Mouse (Mus musculus) hindbrain, embryonic 13.5 days (tissue): ENCODE data around the gene 1700029F12Rik. TPM values are rescaled to one million over a fixed set of nuclear protein-coding genes. Genes with fewer than 3 reads are reported as not detected.
A peak's percentile ranks its signal among the peaks of the same experiment; 100 is the strongest.
"Not testable (repeated sequence)": the region's sequence is repeated elsewhere in the genome, so short reads cannot be mapped to it uniquely, and the experiment has no call there.

ENCODE experiments used
- ATAC-seq: fragments of 200-750 bp; cut with Nextera tagmentation; 2 replicates; pipeline ENCODE4 v1.8.0; 2017; ENCODE audit warnings: moderate TSS enrichment; ENCODE audit not compliant: low FRiP score
- H3K27ac ChIP-seq: fragments of 300-500 bp; sonication (generic); 2 replicates; pipeline ENCODE4 v1.5.1; 2015; ENCODE audit warnings: inconsistent platforms, mild to moderate bottlenecking, moderate library complexity
- H3K27me3 ChIP-seq: fragments of 300-500 bp; sonication (generic); 2 replicates; pipeline ENCODE4 v1.6.1; 2015; ENCODE audit warnings: mild to moderate bottlenecking, inconsistent platforms
- H3K36me3 ChIP-seq: fragments of 300-500 bp; sonication (generic); 2 replicates; pipeline ENCODE4 v1.6.1; 2015; ENCODE audit warnings: mild to moderate bottlenecking, inconsistent platforms
- H3K4me1 ChIP-seq: fragments of 300-500 bp; sonication (generic); replicated peaks from 2 replicates; pipeline ENCODE4 v1.6.1; 2015; ENCODE audit warnings: inconsistent platforms
- H3K4me2 ChIP-seq: fragments of 300-500 bp; sonication (generic); 2 replicates; pipeline ENCODE4 v1.6.1; 2015; ENCODE audit warnings: inconsistent platforms, mild to moderate bottlenecking, moderate library complexity
- H3K4me3 ChIP-seq: fragments of 300-500 bp; sonication (generic); 2 replicates; pipeline ENCODE4 v1.5.1; 2015; ENCODE audit warnings: mild to moderate bottlenecking, inconsistent platforms
- H3K9ac ChIP-seq: fragments of 300-500 bp; sonication (generic); 2 replicates; pipeline ENCODE4 v1.6.1; 2015; ENCODE audit warnings: mild to moderate bottlenecking, inconsistent platforms
- H3K9me3 ChIP-seq: fragments of 300-500 bp; sonication (generic); 2 replicates; pipeline ENCODE4 v1.6.1; 2016; ENCODE audit warnings: inconsistent platforms
- WGBS: fragments of 180-500 bp; shearing (Covaris S2); methylation state at CpG from one replicate; pipeline ENCODE4 v1.1.7; 2015; 5-methylcytosine and 5-hydroxymethylcytosine counted together
- polyA plus RNA-seq: library from polyadenylated mRNA; unstranded; fragments of >200 nt; fragmentation: Nextera tagmentation; extraction: Ambion mirVana; gene quantifications from 2 replicates; pipeline ENCODE4 v1.2.1, GENCODE M21; 2015

Gene 1700029F12Rik
- polyA plus RNA-seq, 1 experiment from 2014 or later = not detected

- H3K27me3 ChIP-seq = peaks cover 15% of the 10 kb centered on the region; the same call in 1 of the 2 replicates
- H3K4me2 ChIP-seq = 0 out of 2 replicates have a peak overlapping the region, but pooled peaks have one; percentile 2
- not testable (repeated sequence) for H3K9ac ChIP-seq, ATAC-seq, H3K4me3 ChIP-seq, H3K36me3 ChIP-seq, H3K27ac ChIP-seq, H3K9me3 ChIP-seq, H3K4me1 ChIP-seq
- 43% methylated on average over 18 of the region's 18 CpGs for WGBS
These were observed 30.9 kb upstream of the 1700029F12Rik start for GRCm38 (mm10) chr13:97064844-97065621.

- H3K4me2 ChIP-seq = 0 out of 2 replicates have a peak overlapping the region, but pooled peaks have one; percentile 2
- no peaks in the 10 kb centered on the region for H3K9me3 ChIP-seq
- no peak overlapping the region for H3K27ac ChIP-seq
- H3K4me3 ChIP-seq = no peak overlapping the region
- H3K36me3 ChIP-seq = no peaks in the 10 kb centered on the region
- 0 out of 2 replicates have a peak, but pooled peaks cover 4% of the 10 kb centered on the region for H3K4me1 ChIP-seq
- 0 out of 2 replicates have a peak, but pooled peaks have one; percentile 17 for ATAC-seq
- no peak overlapping the region for H3K9ac ChIP-seq
- WGBS = 73% methylated on average over 3 of the region's 3 CpGs
- peaks cover 15% of the 10 kb centered on the region; the same call in 1 of the 2 replicates for H3K27me3 ChIP-seq
These were observed 30.3 kb upstream of the 1700029F12Rik start for GRCm38 (mm10) chr13:97064413-97064812.

GRCm38 (mm10) chr13:97063431-97063830 lies 29.3 kb upstream of the 1700029F12Rik start:
- Histone ChIP-seq H3K9me3 (no peaks in the 10 kb centered on the region), H3K4me2 (no peak overlapping the region), H3K4me1 (0 out of 2 replicates have a peak, but pooled peaks cover 4% of the 10 kb centered on the region), H3K36me3 (no peaks in the 10 kb centered on the region), H3K9ac (no peak overlapping the region), H3K27me3 (peaks cover 15% of the 10 kb centered on the region; the same call in 1 of the 2 replicates), H3K4me3 (no peak overlapping the region), H3K27ac (no peak overlapping the region)
- no peak for ATAC-seq
- WGBS = 94% methylated on average over 2 of the region's 2 CpGs

DNA sequence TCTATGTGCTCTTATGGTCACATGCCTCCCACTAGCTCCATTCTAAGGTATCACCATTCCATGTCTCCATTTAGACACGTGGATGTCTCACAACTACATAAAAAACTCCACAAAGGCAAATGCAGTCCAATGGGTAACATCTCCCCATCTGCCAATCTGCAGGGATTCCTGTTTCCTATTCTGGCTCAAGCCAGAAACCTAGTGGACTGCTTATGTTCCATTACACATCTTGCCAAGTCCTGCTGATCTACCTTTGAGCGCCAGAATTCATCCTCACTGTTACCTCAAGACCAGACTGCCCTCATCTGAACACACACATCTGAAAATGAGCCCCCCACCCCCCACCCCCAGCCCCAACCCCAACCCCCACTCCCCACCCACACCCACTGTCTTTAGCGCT lies 28.0 kb upstream of the 1700029F12Rik start:
- H3K4me1 ChIP-seq = 0 out of 2 replicates have a peak, but pooled peaks cover 4% of the 10 kb centered on the region
- no peak for ATAC-seq
- H3K36me3 ChIP-seq = no peaks in the 10 kb centered on the region
- WGBS = 87% methylated on average over 3 of the region's 3 CpGs
- no peak overlapping the region for H3K4me3 ChIP-seq
- no peak overlapping the region for H3K9ac ChIP-seq
- H3K27me3 ChIP-seq = 0 out of 2 replicates have a peak, but pooled peaks cover 10% of the 10 kb centered on the region
- no peaks in the 10 kb centered on the region for H3K9me3 ChIP-seq
- no peak overlapping the region for H3K27ac ChIP-seq
- H3K4me2 ChIP-seq = no peak overlapping the region

DNA sequence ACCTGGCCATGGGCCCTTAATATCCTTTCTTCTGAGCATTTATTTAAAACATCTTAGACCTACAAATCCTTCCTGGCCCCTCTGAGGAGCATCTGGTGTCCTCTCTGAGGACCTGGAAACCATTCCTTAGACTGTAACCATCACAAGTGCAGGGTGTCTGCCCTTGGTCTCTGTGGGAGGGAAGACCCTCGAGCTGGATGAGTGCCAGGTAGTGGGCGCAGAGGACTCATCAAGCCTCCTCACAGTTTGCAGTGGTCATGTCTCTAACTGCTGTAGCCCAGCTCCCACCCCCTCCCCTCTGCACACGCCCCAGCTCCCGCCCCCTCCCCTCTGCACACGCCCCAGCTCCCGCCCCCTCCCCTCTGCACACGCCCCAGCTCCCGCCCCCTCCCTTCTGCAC lies 26.2 kb upstream of the 1700029F12Rik start:
- H3K9ac ChIP-seq = no peak overlapping the region
- WGBS = 28% methylated on average over 6 of the region's 8 CpGs
- no peak overlapping the region for H3K27ac ChIP-seq
- no peaks in the 10 kb centered on the region for H3K36me3 ChIP-seq
- no peak overlapping the region for H3K4me3 ChIP-seq
- H3K9me3 ChIP-seq = no peaks in the 10 kb centered on the region
- no peak overlapping the region for H3K4me2 ChIP-seq
- 0 out of 2 replicates have a peak, but pooled peaks cover 3% of the 10 kb centered on the region for H3K27me3 ChIP-seq
- 0 out of 2 replicates have a peak, but pooled peaks cover 4% of the 10 kb centered on the region for H3K4me1 ChIP-seq
- ATAC-seq = no peak

DNA sequence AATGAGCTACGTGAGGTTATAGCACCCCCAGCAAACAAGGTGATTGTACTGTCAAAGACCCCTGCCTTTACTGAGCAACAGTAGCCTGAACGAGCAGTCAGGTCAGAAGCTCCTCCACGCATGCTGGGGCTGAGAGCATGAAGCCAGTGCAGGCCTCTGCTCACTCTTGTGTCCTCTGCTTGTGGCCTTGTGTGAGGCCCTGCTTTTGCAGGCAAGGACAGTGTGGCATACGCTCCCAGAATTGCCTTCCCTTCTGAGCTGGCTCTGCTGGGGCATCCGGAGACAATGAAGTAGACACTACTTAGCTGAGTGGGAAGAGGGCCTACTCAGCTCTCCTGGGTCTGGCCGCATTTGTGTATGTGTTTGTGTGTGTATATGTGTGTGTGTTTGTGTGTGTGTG lies 25.6 kb upstream of the 1700029F12Rik start:
- H3K4me3 ChIP-seq = no peak overlapping the region
- no peak overlapping the region for H3K9ac ChIP-seq
- no peaks in the 10 kb centered on the region for H3K36me3 ChIP-seq
- ATAC-seq = no peak
- 0 out of 2 replicates have a peak, but pooled peaks cover 4% of the 10 kb centered on the region for H3K4me1 ChIP-seq
- H3K27me3 ChIP-seq = 0 out of 2 replicates have a peak, but pooled peaks cover 3% of the 10 kb centered on the region
- no peaks in the 10 kb centered on the region for H3K9me3 ChIP-seq
- H3K4me2 ChIP-seq = no peak overlapping the region
- no peak overlapping the region for H3K27ac ChIP-seq
- 93% methylated on average over 6 of the region's 6 CpGs for WGBS

DNA sequence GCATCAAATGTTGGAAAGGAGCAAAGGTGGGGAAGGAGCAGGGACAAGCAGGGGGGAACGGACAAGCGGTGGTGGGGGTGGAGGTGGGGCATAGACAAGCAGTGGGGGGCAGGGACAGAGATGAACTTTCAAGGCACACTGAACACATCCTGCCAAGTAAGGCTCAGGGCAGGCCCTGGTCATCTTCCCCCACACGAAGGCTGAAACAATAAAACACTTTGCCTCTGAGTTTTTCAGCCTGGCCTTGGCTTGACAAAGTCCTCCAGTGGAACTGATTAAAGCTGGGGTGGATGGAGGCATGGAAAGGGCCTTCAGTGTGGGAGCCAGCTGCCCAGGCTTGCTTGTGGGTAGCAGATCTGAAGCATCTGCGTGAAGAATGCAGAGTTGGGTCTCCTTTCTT lies 23.7 kb upstream of the 1700029F12Rik start:
- Histone ChIP-seq H3K4me1 (no peaks in the 10 kb centered on the region), H3K9ac (no peak overlapping the region), H3K27me3 (no peaks in the 10 kb centered on the region), H3K4me2 (no peak overlapping the region), H3K27ac (no peak overlapping the region), H3K4me3 (no peak overlapping the region), H3K36me3 (no peaks in the 10 kb centered on the region), H3K9me3 (no peaks in the 10 kb centered on the region)
- ATAC-seq = no peak
- 61% methylated on average over 4 of the region's 4 CpGs for WGBS

DNA sequence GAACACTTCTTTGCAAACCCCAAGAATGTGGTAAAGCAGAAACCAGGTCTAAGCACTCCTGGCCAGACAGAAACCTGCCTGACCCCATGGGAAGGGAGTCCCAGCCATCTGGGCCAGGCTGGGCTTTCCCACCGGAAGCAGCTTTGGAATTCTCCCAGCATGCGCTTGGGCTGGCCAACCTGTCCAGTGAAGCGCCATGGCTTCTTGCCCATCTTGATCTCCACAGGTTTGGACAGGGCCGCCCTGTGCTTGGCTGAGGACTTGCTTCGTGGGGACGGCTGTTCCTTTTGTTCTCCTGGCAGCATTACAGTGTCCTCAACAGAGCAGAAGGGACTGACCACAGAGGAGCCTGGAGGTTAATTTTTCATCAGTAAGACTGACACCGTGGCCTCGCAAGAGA lies 19.7 kb upstream of the 1700029F12Rik start:
- no peak overlapping the region for H3K9ac ChIP-seq
- no peak overlapping the region for H3K27ac ChIP-seq
- H3K36me3 ChIP-seq = no peaks in the 10 kb centered on the region
- no peak overlapping the region for H3K4me2 ChIP-seq
- no peak for ATAC-seq
- no peaks in the 10 kb centered on the region for H3K27me3 ChIP-seq
- 71% methylated on average over 8 of the region's 8 CpGs for WGBS
- no peak overlapping the region for H3K4me3 ChIP-seq
- no peaks in the 10 kb centered on the region for H3K9me3 ChIP-seq
- no peaks in the 10 kb centered on the region for H3K4me1 ChIP-seq

GRCm38 (mm10) chr13:97052667-97053066 lies 18.5 kb upstream of the 1700029F12Rik start:
- H3K4me2 ChIP-seq = no peak overlapping the region
- no peak overlapping the region for H3K9ac ChIP-seq
- H3K4me3 ChIP-seq = no peak overlapping the region
- peak; percentile 59; the same call in 1 of the 2 replicates for ATAC-seq
- WGBS = 16% methylated on average over 11 of the region's 11 CpGs
- H3K9me3 ChIP-seq = no peaks in the 10 kb centered on the region
- no peaks in the 10 kb centered on the region for H3K36me3 ChIP-seq
- no peak overlapping the region for H3K27ac ChIP-seq
- no peaks in the 10 kb centered on the region for H3K4me1 ChIP-seq
- no peaks in the 10 kb centered on the region for H3K27me3 ChIP-seq

GRCm38 (mm10) chr13:97051158-97051557 lies 17.0 kb upstream of the 1700029F12Rik start:
- H3K4me3 ChIP-seq = no peak overlapping the region
- no peaks in the 10 kb centered on the region for H3K27me3 ChIP-seq
- 63% methylated on average over 6 of the region's 6 CpGs for WGBS
- no peak for ATAC-seq
- no peak overlapping the region for H3K9ac ChIP-seq
- H3K9me3 ChIP-seq = no peaks in the 10 kb centered on the region
- no peaks in the 10 kb centered on the region for H3K36me3 ChIP-seq
- H3K4me1 ChIP-seq = no peaks in the 10 kb centered on the region
- no peak overlapping the region for H3K27ac ChIP-seq
- H3K4me2 ChIP-seq = no peak overlapping the region

DNA sequence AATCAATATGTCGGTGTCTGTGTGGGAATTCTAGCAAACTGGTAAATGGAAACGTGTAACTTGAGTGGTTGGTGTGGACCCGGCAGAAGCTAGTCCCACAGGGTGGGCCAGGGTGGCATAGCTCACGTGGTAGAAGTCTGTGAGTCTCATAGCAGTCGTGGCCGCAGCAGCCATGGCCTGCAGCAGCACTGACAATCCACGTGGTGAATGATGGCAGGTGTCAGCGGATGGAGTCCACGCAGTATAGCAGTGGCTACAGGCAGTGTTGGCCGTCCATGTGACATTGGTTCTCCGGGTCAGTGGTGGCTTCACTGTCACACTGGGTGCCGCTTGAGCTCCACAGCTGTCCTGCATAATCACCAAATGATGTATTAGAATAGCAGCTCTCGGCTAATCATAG lies 4.1 kb downstream of the 1700029F12Rik start:
- Histone ChIP-seq H3K9ac (no peak overlapping the region), H3K4me1 (no peaks in the 10 kb centered on the region), H3K4me2 (no peak overlapping the region), H3K36me3 (no peaks in the 10 kb centered on the region), H3K4me3 (no peak overlapping the region), H3K9me3 (no peaks in the 10 kb centered on the region), H3K27ac (no peak overlapping the region), H3K27me3 (no peaks in the 10 kb centered on the region)
- no peak for ATAC-seq
- WGBS = 92% methylated on average over 13 of the region's 13 CpGs

DNA sequence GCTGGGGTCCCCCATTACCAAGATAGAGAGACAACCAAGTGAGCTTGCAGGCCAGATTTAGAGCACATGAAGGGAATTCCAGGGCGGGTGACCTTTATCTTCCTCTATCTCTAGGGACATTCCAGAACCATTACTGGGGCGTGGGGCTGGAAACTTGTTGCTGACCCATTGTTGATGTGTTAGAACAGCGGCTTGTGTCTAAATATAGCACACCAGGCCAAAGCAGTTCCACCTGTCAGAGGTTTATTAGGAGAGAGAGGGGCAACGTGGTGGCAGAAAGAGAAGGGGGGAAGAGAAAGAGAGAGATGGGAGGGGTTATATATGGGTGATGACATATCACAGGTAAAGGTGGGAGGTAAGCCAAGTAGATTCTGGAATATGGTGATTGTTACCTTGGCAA lies 12.3 kb downstream of the 1700029F12Rik start:
- Histone ChIP-seq H3K4me1 (no peaks in the 10 kb centered on the region), H3K9me3 (no peaks in the 10 kb centered on the region), H3K9ac (no peak overlapping the region), H3K36me3 (no peaks in the 10 kb centered on the region), H3K4me2 (no peak overlapping the region), H3K27ac (no peak overlapping the region), H3K27me3 (no peaks in the 10 kb centered on the region), H3K4me3 (no peak overlapping the region)
- WGBS = 70% methylated on average over 4 of the region's 4 CpGs
- ATAC-seq = no peak

DNA sequence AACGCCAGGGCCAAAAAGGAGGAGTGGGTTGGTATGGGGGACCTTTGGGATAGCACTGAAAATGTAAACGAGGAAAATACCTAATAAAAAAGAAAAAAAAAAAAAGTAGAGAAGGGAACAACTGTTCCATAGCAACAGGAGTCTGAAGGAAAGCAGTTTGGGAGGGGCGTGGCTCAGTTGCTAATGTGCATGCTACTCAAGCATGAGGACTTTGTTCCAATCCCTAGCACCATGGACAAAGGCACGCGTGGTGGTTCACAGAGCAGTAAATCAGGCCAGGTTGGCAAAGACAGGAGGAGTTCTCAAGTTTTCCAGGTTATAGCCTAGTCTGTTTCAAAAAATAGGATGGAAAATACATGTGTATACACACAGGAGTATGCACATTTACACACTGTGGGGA lies 14.0 kb downstream of the 1700029F12Rik start:
- no peak overlapping the region for H3K27ac ChIP-seq
- ATAC-seq = no peak
- no peaks in the 10 kb centered on the region for H3K9me3 ChIP-seq
- 63% methylated on average over 5 of the region's 5 CpGs for WGBS
- H3K4me1 ChIP-seq = no peaks in the 10 kb centered on the region
- H3K36me3 ChIP-seq = no peaks in the 10 kb centered on the region
- no peak overlapping the region for H3K4me2 ChIP-seq
- no peak overlapping the region for H3K9ac ChIP-seq
- no peaks in the 10 kb centered on the region for H3K27me3 ChIP-seq
- no peak overlapping the region for H3K4me3 ChIP-seq
